Mouse (Mus musculus) E14TG2a.4 (cell line): ENCODE results near the gene Rab26.

ENCODE experiments used
- CTCF ChIP-seq: conservative IDR thresholded peaks from 2 replicates; pipeline ENCODE4 v1.5.1; 2014; ENCODE audit warnings: low read length
- NANOG ChIP-seq: IDR thresholded peaks from 2 replicates; pipeline ENCODE4 v1.6.1; 2014; ENCODE audit warnings: borderline replicate concordance, low read length, mixed read lengths

- no peak for TF ChIP-seq CTCF
- TF ChIP-seq NANOG = no peak
These were observed 29.6 kb upstream of the Rab26 start for GRCm38 (mm10) chr17:24563638-24564037.
